Mouse (Mus musculus) liver, adult 2 months (tissue): ENCODE measurements around the gene Tmem87b.

ENCODE experiments used
- CTCF ChIP-seq: fragments of 200-500 bp; IDR thresholded peaks from 2 replicates; pipeline ENCODE4 v1.5.1; 2011; ENCODE audit warnings: low read depth, low read length, control low read depth
- POLR2A ChIP-seq: fragments of 200-500 bp; IDR thresholded peaks from 2 replicates; pipeline ENCODE4 v1.6.1; 2011; ENCODE audit warnings: low read length, control low read depth; ENCODE audit not compliant: insufficient read depth; ENCODE audit errors: extremely low read depth

GRCm38 (mm10) chr2:128771048-128771447, 46.9 kb upstream of the Tmem87b start:
- TF ChIP-seq CTCF: no peak
- no peak for TF ChIP-seq POLR2A
